Mouse (Mus musculus): ENCODE results near the gene Dhrs2.

DNA sequence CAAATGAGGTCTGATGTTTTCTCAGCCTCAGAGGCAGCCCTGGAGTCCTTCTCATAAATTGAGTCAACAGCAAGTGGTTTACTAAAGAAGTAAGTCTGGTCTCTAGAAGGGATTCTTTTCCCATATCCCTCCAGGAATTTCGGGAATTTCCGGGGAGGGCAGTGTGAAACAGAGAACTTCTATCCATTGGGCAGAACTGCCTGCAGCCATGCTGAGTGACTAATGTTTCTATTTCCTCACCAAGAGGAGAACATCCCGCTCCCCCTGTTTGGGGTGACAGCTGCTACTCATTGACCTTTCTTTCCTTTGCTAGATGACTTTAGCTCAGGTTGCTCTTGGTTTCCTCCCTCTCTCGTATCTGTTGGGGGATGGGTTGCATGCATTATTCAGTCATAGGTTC, 31.8 kb downstream of the Dhrs2 start:
- TF ChIP-seq CTCF (IDR thresholded peaks at IDR 0.05; ENCODE audit: control insufficient read depth, insufficient read depth, insufficient replicate concordance, low read depth, low read length): no peak
- TF ChIP-seq POLR2A (IDR thresholded peaks at IDR 0.05; ENCODE audit: control insufficient read depth, low read depth, low read length): no peak

Measured in testis, adult 2 months (tissue).